Comparison of ENCODE assay signal across 19 mouse cellular contexts in genomic region chr12:80701332-80701731, GRCm38 (mm10). TPM values are rescaled to one million over a fixed set of nuclear protein-coding genes. Genes with fewer than 3 reads are reported as not detected.
DNase-seq lines count a peak whose midpoint lies in the region; ATAC-seq and TF ChIP-seq lines count a peak whose summit lies in the region.
"Had no signal": no experiment of that assay in that cellular context is flagged by ENCODE, and none has a peak within 500 bp of the region (broad histone marks: within the 10 kb centered on the region; RNA-seq: fewer than 3 reads in every experiment).

No protein-coding gene starts in this region.

- no peak for TF ChIP-seq CTCF in liver, adult 2 months (IDR thresholded peaks at IDR 0.05; ENCODE audit: low read depth, low read length)
- no peak for TF ChIP-seq CTCF in midbrain, postnatal 0 days (IDR thresholded peaks at IDR 0.05)

- no peak for TF ChIP-seq POLR2A in liver, adult 2 months (IDR thresholded peaks at IDR 0.05; ENCODE audit: extremely low read depth, insufficient read depth, low read length)

- H3K36me3 ChIP-seq in heart, embryonic 15.5 days, result no peaks in the 10 kb centered on the region
- H3K36me3 ChIP-seq in heart, embryonic 12.5 days, result no peaks in the 10 kb centered on the region
- no peaks in the 10 kb centered on the region for H3K36me3 ChIP-seq in liver, adult 2 months (ENCODE audit: control insufficient read depth, insufficient read depth, low read length)
- H3K36me3 ChIP-seq in midbrain, postnatal 0 days (ENCODE audit: insufficient read depth, low read length), result no peaks in the 10 kb centered on the region
- no peaks in the 10 kb centered on the region for H3K36me3 ChIP-seq in midbrain, embryonic 13.5 days
- H3K36me3 ChIP-seq: embryonic facial prominence, embryonic 15.5 days; forebrain, embryonic 10.5 days; liver, embryonic 13.5 days had no signal

- H3K27ac ChIP-seq in heart, embryonic 15.5 days, result peak overlapping the region; percentile 40; the same call in 1 of the 2 replicates
- H3K27ac ChIP-seq in heart, embryonic 12.5 days (ENCODE audit: poor library complexity, severe bottlenecking), result no peak overlapping the region
- H3K27ac ChIP-seq in liver, adult 2 months (replicated peaks; ENCODE audit: insufficient read depth, low read depth, low read length), result no peak overlapping the region
- no peak overlapping the region for H3K27ac ChIP-seq in midbrain, postnatal 0 days (ENCODE audit: low read depth, low read length)
- no peak overlapping the region for H3K27ac ChIP-seq in midbrain, embryonic 13.5 days
- H3K27ac ChIP-seq: embryonic facial prominence, embryonic 15.5 days; forebrain, embryonic 10.5 days; liver, embryonic 13.5 days had no signal

- no peak overlapping the region for H3K9ac ChIP-seq in heart, embryonic 15.5 days
- no peak overlapping the region for H3K9ac ChIP-seq in heart, embryonic 12.5 days
- no peak overlapping the region for H3K9ac ChIP-seq in liver, adult 2 months (ENCODE audit: low read depth, low read length)
- H3K9ac ChIP-seq in midbrain, postnatal 0 days (replicated peaks; ENCODE audit: low read length, poor library complexity, severe bottlenecking), result no peak overlapping the region
- H3K9ac ChIP-seq in midbrain, embryonic 13.5 days (replicated peaks), result no peak overlapping the region
- H3K9ac ChIP-seq: embryonic facial prominence, embryonic 15.5 days; liver, embryonic 13.5 days had no signal

- H3K4me1 ChIP-seq in heart, embryonic 15.5 days (replicated peaks), result peaks cover 8% of the 10 kb centered on the region
- peaks cover 14% of the 10 kb centered on the region for H3K4me1 ChIP-seq in heart, embryonic 12.5 days (replicated peaks)
- H3K4me1 ChIP-seq in liver, adult 2 months (ENCODE audit: control insufficient read depth, insufficient read depth, low read length), result no peaks in the 10 kb centered on the region
- H3K4me1 ChIP-seq in midbrain, postnatal 0 days (ENCODE audit: insufficient read depth, low read length), result 0 out of 2 replicates have a peak, but pooled peaks cover 2% of the 10 kb centered on the region
- no peaks in the 10 kb centered on the region for H3K4me1 ChIP-seq in midbrain, embryonic 13.5 days (replicated peaks)

- no peak overlapping the region for H3K4me2 ChIP-seq in heart, embryonic 15.5 days
- H3K4me2 ChIP-seq in heart, embryonic 12.5 days, result no peak overlapping the region
- H3K4me2 ChIP-seq in midbrain, postnatal 0 days (ENCODE audit: low read depth, low read length, poor library complexity, severe bottlenecking), result no peak overlapping the region
- H3K4me2 ChIP-seq in midbrain, embryonic 13.5 days (replicated peaks), result no peak overlapping the region
- H3K4me2 ChIP-seq: embryonic facial prominence, embryonic 15.5 days; liver, embryonic 13.5 days had no signal

- DNase-seq in liver, adult 2 months (ENCODE audit: extremely low read depth, low read depth, low spot score), result peak; percentile 4
- DNase-seq in liver, result no peak
- DNase-seq in midbrain, postnatal 0 days (ENCODE audit: low spot score), result peak; percentile 65
- DNase-seq: adrenal gland, postnatal 14 days; cerebellum, adult 2 months; gastrocnemius, postnatal 10 days; layer of hippocampus, postnatal 36 days; liver, embryonic 13.5 days; right cerebral cortex, postnatal 14 days; thymus, postnatal 36 days had no signal

- no peaks in the 10 kb centered on the region for H3K9me3 ChIP-seq in heart, embryonic 15.5 days (replicated peaks)
- H3K9me3 ChIP-seq in heart, embryonic 12.5 days (replicated peaks), result no peaks in the 10 kb centered on the region
- H3K9me3 ChIP-seq in midbrain, postnatal 0 days (ENCODE audit: low read length), result no peaks in the 10 kb centered on the region
- no peaks in the 10 kb centered on the region for H3K9me3 ChIP-seq in midbrain, embryonic 13.5 days
- H3K9me3 ChIP-seq: embryonic facial prominence, embryonic 15.5 days; forebrain, embryonic 10.5 days; liver, embryonic 13.5 days had no signal

- ATAC-seq in heart, embryonic 15.5 days (replicated peaks; ENCODE audit: insufficient number of reproducible peaks, insufficient read depth, low FRiP score, low read depth), result no peak
- ATAC-seq in heart, embryonic 12.5 days (ENCODE audit: insufficient number of reproducible peaks, low FRiP score), result no peak
- no peak for ATAC-seq in midbrain, postnatal 0 days (ENCODE audit: low FRiP score)
- no peak for ATAC-seq in midbrain, embryonic 13.5 days
- no peak for ATAC-seq in monocyte, adult 5-6 weeks (replicated peaks; ENCODE audit: insufficient number of reproducible peaks, low FRiP score, low TSS enrichment, poor library complexity, severe bottlenecking)
- ATAC-seq: inflammation-experienced regulatory T-cells, adult 6 months had no signal

- H3K79me2 ChIP-seq in liver, adult 2 months (ENCODE audit: control insufficient read depth, insufficient read depth, low read length), result no peaks in the 10 kb centered on the region

- 44% methylated on average over 7 of the region's 7 CpGs for WGBS in heart, embryonic 15.5 days
- 70% methylated on average over 7 of the region's 7 CpGs for WGBS in heart, embryonic 12.5 days
- WGBS in liver, adult 2 months, result 43% methylated on average over 7 of the region's 7 CpGs
- WGBS in midbrain, postnatal 0 days, result 71% methylated on average over 7 of the region's 7 CpGs
- WGBS in midbrain, embryonic 13.5 days, result 82% methylated on average over 7 of the region's 7 CpGs

- H3K27me3 ChIP-seq in heart, embryonic 15.5 days, result no peaks in the 10 kb centered on the region
- peaks cover 10% of the 10 kb centered on the region; the same call in 1 of the 2 replicates for H3K27me3 ChIP-seq in heart, embryonic 12.5 days (replicated peaks)
- H3K27me3 ChIP-seq in liver, adult 2 months (ENCODE audit: control insufficient read depth, insufficient read depth, low read length), result no peaks in the 10 kb centered on the region
- H3K27me3 ChIP-seq in midbrain, postnatal 0 days (ENCODE audit: insufficient read depth, low read length), result no peaks in the 10 kb centered on the region
- H3K27me3 ChIP-seq in midbrain, embryonic 13.5 days, result no peaks in the 10 kb centered on the region
- H3K27me3 ChIP-seq: embryonic facial prominence, embryonic 15.5 days had no signal

- no peak overlapping the region for H3K4me3 ChIP-seq in heart, embryonic 15.5 days
- H3K4me3 ChIP-seq in heart, embryonic 12.5 days, result no peak overlapping the region
- no peak overlapping the region for H3K4me3 ChIP-seq in liver, adult 2 months (ENCODE audit: insufficient read depth, low read depth, low read length)
- H3K4me3 ChIP-seq in midbrain, postnatal 0 days (ENCODE audit: low read depth, low read length), result no peak overlapping the region
- H3K4me3 ChIP-seq in midbrain, embryonic 13.5 days (replicated peaks), result no peak overlapping the region
- H3K4me3 ChIP-seq: embryonic facial prominence, embryonic 15.5 days; forebrain, embryonic 10.5 days; liver, embryonic 13.5 days; megakaryocyte, embryonic 14.5 days had no signal

RNA-seq across cellular contexts. Expression of gene Plekhd1, which starts 8.9 kb away (rescaled TPM):
- polyA plus RNA-seq in heart, embryonic 15.5 days (2015; fragmentation: Nextera tagmentation; extraction: Ambion mirVana), result 0.40 and 0.55 TPM in 2 replicates
- polyA plus RNA-seq in heart, embryonic 12.5 days (2016; fragmentation: Nextera tagmentation; extraction: Ambion mirVana), result 0.50 and 0.70 TPM in 2 replicates
- total RNA-seq in liver, adult 2 months (2014; rRNA removed), result 0.07 TPM in 1 of 2 replicates, not detected in the other
- not detected in 2 replicates for polyA plus RNA-seq in liver, adult 2 months (2012; rRNA removed)
- total RNA-seq in midbrain, postnatal 0 days (2014; rRNA removed), result 4.9 and 6.6 TPM in 2 replicates
- 2.9 and 3.3 TPM in 2 replicates for polyA plus RNA-seq in midbrain, postnatal 0 days (2015; fragmentation: Nextera tagmentation; extraction: Ambion mirVana)
- polyA plus RNA-seq in midbrain, embryonic 13.5 days (2015; fragmentation: Nextera tagmentation; extraction: Ambion mirVana), result 3.6 and 4.0 TPM in 2 replicates
- not detected in 3 replicates for total RNA-seq in monocyte, adult 5-6 weeks (2017)
- total RNA-seq: adrenal gland, postnatal 14 days; heart, postnatal 25 days had no signal

RNA-seq across cellular contexts. Expression of gene Erh, which starts 57.2 kb away (rescaled TPM):
- 133 and 168 TPM in 2 replicates for polyA plus RNA-seq in heart, embryonic 15.5 days (2015; fragmentation: Nextera tagmentation; extraction: Ambion mirVana)
- polyA plus RNA-seq in heart, embryonic 12.5 days (2016; fragmentation: Nextera tagmentation; extraction: Ambion mirVana), result 155 and 173 TPM in 2 replicates
- total RNA-seq in liver, adult 2 months (2014; rRNA removed), result 17.6 and 20.4 TPM in 2 replicates
- polyA plus RNA-seq in liver, adult 2 months (2012; rRNA removed), result 18.1 and 21.2 TPM in 2 replicates
- total RNA-seq in midbrain, postnatal 0 days (2014; rRNA removed), result 69.5 and 83.4 TPM in 2 replicates
- polyA plus RNA-seq in midbrain, postnatal 0 days (2015; fragmentation: Nextera tagmentation; extraction: Ambion mirVana), result 281 and 289 TPM in 2 replicates
- polyA plus RNA-seq in midbrain, embryonic 13.5 days (2015; fragmentation: Nextera tagmentation; extraction: Ambion mirVana), result 367 and 391 TPM in 2 replicates
- 27.7 to 31.5 TPM (median 30.9 TPM) in 3 replicates for total RNA-seq in monocyte, adult 5-6 weeks (2017)

RNA-seq across cellular contexts. Expression of gene Slc39a9, which starts 57.6 kb away (rescaled TPM):
- 14.0 and 20.5 TPM in 2 replicates for polyA plus RNA-seq in heart, embryonic 15.5 days (2015; fragmentation: Nextera tagmentation; extraction: Ambion mirVana)
- polyA plus RNA-seq in heart, embryonic 12.5 days (2016; fragmentation: Nextera tagmentation; extraction: Ambion mirVana), result 22.3 and 24.1 TPM in 2 replicates
- 20.7 and 20.8 TPM in 2 replicates for total RNA-seq in liver, adult 2 months (2014; rRNA removed)
- 46.4 and 51.4 TPM in 2 replicates for polyA plus RNA-seq in liver, adult 2 months (2012; rRNA removed)
- total RNA-seq in midbrain, postnatal 0 days (2014; rRNA removed), result 17.6 and 23.9 TPM in 2 replicates
- polyA plus RNA-seq in midbrain, postnatal 0 days (2015; fragmentation: Nextera tagmentation; extraction: Ambion mirVana), result 19.3 and 19.7 TPM in 2 replicates
- 26.1 and 27.5 TPM in 2 replicates for polyA plus RNA-seq in midbrain, embryonic 13.5 days (2015; fragmentation: Nextera tagmentation; extraction: Ambion mirVana)
- total RNA-seq in monocyte, adult 5-6 weeks (2017), result 7.9 to 18.9 TPM (median 8.6 TPM) in 3 replicates

RNA-seq across cellular contexts. Expression of gene Ccdc177, which starts 59.2 kb away (rescaled TPM):
- polyA plus RNA-seq in heart, embryonic 15.5 days (2015; fragmentation: Nextera tagmentation; extraction: Ambion mirVana), result not detected in 2 replicates
- 0.03 TPM in 1 of 2 replicates, not detected in the other for polyA plus RNA-seq in heart, embryonic 12.5 days (2016; fragmentation: Nextera tagmentation; extraction: Ambion mirVana)
- not detected in 2 replicates for total RNA-seq in liver, adult 2 months (2014; rRNA removed)
- polyA plus RNA-seq in liver, adult 2 months (2012; rRNA removed), result not detected in 2 replicates
- 22.4 and 25.5 TPM in 2 replicates for total RNA-seq in midbrain, postnatal 0 days (2014; rRNA removed)
- polyA plus RNA-seq in midbrain, postnatal 0 days (2015; fragmentation: Nextera tagmentation; extraction: Ambion mirVana), result 2.1 and 2.4 TPM in 2 replicates
- 5.5 and 6.6 TPM in 2 replicates for polyA plus RNA-seq in midbrain, embryonic 13.5 days (2015; fragmentation: Nextera tagmentation; extraction: Ambion mirVana)
- total RNA-seq in monocyte, adult 5-6 weeks (2017), result not detected in 3 replicates
- total RNA-seq: adrenal gland, postnatal 14 days had no signal
- polyA plus RNA-seq: inflammation-experienced regulatory T-cells, adult 6 months; liver, embryonic 13.5 days had no signal
